Mouse (Mus musculus) CH12.LX (cell line): Measurements from ENCODE around the gene Cryzl1. TPM values are rescaled to one million over a fixed set of nuclear protein-coding genes. Genes with fewer than 3 reads are reported as not detected.

Experiments
- DNase-seq: peaks from one replicate; pipeline ENCODE4 v3.0.0-alpha.2; 2013; ENCODE audit errors: extremely low read depth
- H3K27ac ChIP-seq: 2 replicates; pipeline ENCODE4 v1.5.1; 2012; ENCODE audit warnings: low read depth, mild to moderate bottlenecking, control low read depth, moderate library complexity; ENCODE audit not compliant: insufficient read depth
- H3K27me3 ChIP-seq: replicated peaks from 2 replicates; pipeline ENCODE3; 2012; ENCODE audit warnings: inconsistent platforms
- H3K36me3 ChIP-seq, 2 experiments: replicated peaks in 1 of 2; 2 replicates each; pipeline versions ENCODE3 to v1.6.1; 2012; ENCODE audit warnings: inconsistent platforms in 1 of 2, low read length in 1 of 2, mild to moderate bottlenecking in 1 of 2, mixed read lengths in 1 of 2, moderate library complexity in 1 of 2; ENCODE audit not compliant: control insufficient read depth in 1 of 2, insufficient read depth in 1 of 2
- H3K4me1 ChIP-seq, 2 experiments: 2 replicates each; pipeline ENCODE4 v1.6.1; 2012; ENCODE audit warnings: inconsistent platforms in 1 of 2, moderate library complexity in 1 of 2; ENCODE audit not compliant: insufficient read depth in 2 of 2, control insufficient read depth in 1 of 2
- H3K4me2 ChIP-seq: 2 replicates; pipeline ENCODE4 v1.6.1; 2012; ENCODE audit warnings: low read depth, mild to moderate bottlenecking, control low read depth; ENCODE audit not compliant: poor library complexity, insufficient read depth, severe bottlenecking
- H3K4me3 ChIP-seq, 3 experiments: fragments of 150-350 bp in 1 of 3; sonication (generic) in 1 of 3; replicated peaks in 1 of 3; 2 replicates each; pipeline versions ENCODE3 to v1.5.1; 2011 to 2012; ENCODE audit warnings: low read depth in 2 of 3, low read length in 2 of 3, mild to moderate bottlenecking in 2 of 3, moderate library complexity in 2 of 3, control low read depth in 1 of 3, improper control_type of control experiment in 1 of 3, inconsistent platforms in 1 of 3, mixed read lengths in 1 of 3; ENCODE audit not compliant: poor library complexity in 1 of 3
- H3K79me2 ChIP-seq: replicated peaks from 2 replicates; pipeline ENCODE4 v1.6.1; 2012; ENCODE audit warnings: mild to moderate bottlenecking, moderate library complexity; ENCODE audit not compliant: control insufficient read depth, poor library complexity, insufficient read depth, severe bottlenecking; ENCODE audit errors: extremely low read depth
- H3K9ac ChIP-seq: 2 replicates; pipeline ENCODE4 v1.6.1; 2012; ENCODE audit warnings: low read depth, mild to moderate bottlenecking, control low read depth, moderate library complexity; ENCODE audit not compliant: insufficient read depth
- H3K9me3 ChIP-seq: replicated peaks from 2 replicates; pipeline ENCODE3; 2012; ENCODE audit warnings: low read length, inconsistent platforms, mixed read lengths
- E2F4 ChIP-seq: IDR thresholded peaks from 2 replicates; pipeline ENCODE4 v1.6.1; 2011; ENCODE audit warnings: low read depth, low read length, improper control_type of control experiment; ENCODE audit not compliant: insufficient replicate concordance
- EP300 ChIP-seq: IDR thresholded peaks from 2 replicates; pipeline ENCODE4 v1.6.1; 2011; ENCODE audit warnings: low read length, improper control_type of control experiment
- ETS1 ChIP-seq: conservative IDR thresholded peaks from 2 replicates; pipeline ENCODE4 v1.6.1; 2012; ENCODE audit warnings: low read depth, mild to moderate bottlenecking, inconsistent platforms, low read length, improper control_type of control experiment, moderate library complexity
- GABPA ChIP-seq: IDR thresholded peaks from 2 replicates; pipeline ENCODE4 v1.6.1; 2012; ENCODE audit warnings: low read depth, low read length, improper control_type of control experiment, inconsistent platforms; ENCODE audit not compliant: insufficient replicate concordance
- HCFC1 ChIP-seq: IDR thresholded peaks from 2 replicates; pipeline ENCODE4 v1.6.1; 2012; ENCODE audit warnings: low read depth, mild to moderate bottlenecking, inconsistent platforms, low read length, improper control_type of control experiment
- JUND ChIP-seq: conservative IDR thresholded peaks from 2 replicates; pipeline ENCODE4 v1.6.1; 2011; ENCODE audit warnings: low read depth, low read length, improper control_type of control experiment
- MAX ChIP-seq: IDR thresholded peaks from 2 replicates; pipeline ENCODE4 v1.6.1; 2011; ENCODE audit warnings: low read length, improper control_type of control experiment
- MEF2A ChIP-seq: IDR thresholded peaks from 2 replicates; pipeline ENCODE4 v1.6.1; 2014; ENCODE audit warnings: low read depth, mild to moderate bottlenecking, inconsistent platforms, low read length, improper control_type of control experiment, borderline replicate concordance
- MXI1 ChIP-seq: IDR thresholded peaks from 2 replicates; pipeline ENCODE4 v1.6.1; 2011; ENCODE audit warnings: mild to moderate bottlenecking, low read depth, low read length, improper control_type of control experiment
- MYC ChIP-seq: IDR thresholded peaks from 2 replicates; pipeline ENCODE4 v1.6.1; 2011; ENCODE audit warnings: low read depth, mild to moderate bottlenecking, improper control_type of control experiment, low read length
- NRF1 ChIP-seq: IDR thresholded peaks from 2 replicates; pipeline ENCODE4 v1.6.1; 2014; ENCODE audit warnings: low read depth, mild to moderate bottlenecking, inconsistent platforms, low read length, improper control_type of control experiment, moderate library complexity
- PAX5 ChIP-seq: IDR thresholded peaks from 2 replicates; pipeline ENCODE4 v1.6.1; 2012; ENCODE audit warnings: low read length, inconsistent platforms, mixed read lengths
- POLR2A ChIP-seq: IDR thresholded peaks from 2 replicates; pipeline ENCODE4 v1.6.1; 2011; ENCODE audit warnings: low read depth, mild to moderate bottlenecking, improper control_type of control experiment, low read length
- POLR2AphosphoS2 ChIP-seq: IDR thresholded peaks from 2 replicates; pipeline ENCODE4 v1.6.1; 2011; ENCODE audit warnings: low read depth, low read length, improper control_type of control experiment
- SMC3 ChIP-seq: IDR thresholded peaks from 2 replicates; pipeline ENCODE4 v1.6.1; 2011; ENCODE audit warnings: low read depth, low read length, improper control_type of control experiment
- UBTF ChIP-seq: IDR thresholded peaks from 2 replicates; pipeline ENCODE4 v1.6.1; 2012; ENCODE audit warnings: low read depth, mild to moderate bottlenecking, inconsistent platforms, low read length, improper control_type of control experiment, moderate library complexity
- ZC3H11A ChIP-seq: IDR thresholded peaks from 2 replicates; pipeline ENCODE4 v1.6.1; 2012; ENCODE audit warnings: low read depth, mild to moderate bottlenecking, inconsistent platforms, low read length, improper control_type of control experiment
- ZMIZ1 ChIP-seq: IDR thresholded peaks from 2 replicates; pipeline ENCODE4 v1.6.1; 2012; ENCODE audit warnings: low read depth, mild to moderate bottlenecking, inconsistent platforms, low read length, improper control_type of control experiment
- ZNF384 ChIP-seq: IDR thresholded peaks from 2 replicates; pipeline ENCODE4 v1.6.1; 2012; ENCODE audit warnings: low read depth, low read length, improper control_type of control experiment, inconsistent platforms
- dilution Hi-C: fragments of 300-500 bp; cut with MboI; formaldehyde crosslinking; loops from 2 replicates; pipeline ENCODE4 v1.14.3; 2020; ENCODE audit warnings: low sequenced_read_pairs; ENCODE audit not compliant: extremely low pct_unique_long_range_greater_than_20kb, extremely low pct_ligation_motif_present
- in situ Hi-C: fragments of 300-500 bp; cut with MboI; formaldehyde crosslinking; loops from 3 replicates; pipeline ENCODE4 v1.14.3; 2019; ENCODE audit warnings: low sequenced_read_pairs, low pct_ligation_motif_present, low pct_unique_long_range_greater_than_20kb, mixed read lengths
- polyA plus RNA-seq: library from polyadenylated mRNA; unstranded; fragments of >175 nt; gene quantifications from 2 replicates; pipeline ENCODE4 v1.2.1, GENCODE M21; 2012; ENCODE audit warnings: low read depth; ENCODE audit not compliant: insufficient read length
- total RNA-seq, 2 experiments: library from RNA; depleted of rRNA; stranded (reverse); fragments of 300-350 nt in 1 of 2; fragments of >200 nt in 1 of 2; gene quantifications; 2 replicates each; pipeline ENCODE4 v1.2.3; 2012 to 2014

The Cryzl1 gene
- total and polyA plus RNA-seq, 3 experiments, result 105 to 115 (median 111) TPM

GRCm38 (mm10) chr16:91663795-91664194 lies 65.0 kb downstream of the Cryzl1 start:
- peaks cover 80% of the 10 kb centered on the region for H3K79me2 ChIP-seq
- H3K9me3 ChIP-seq, result no peaks in the 10 kb centered on the region
- TF ChIP-seq EP300 (no peak), POLR2A (no peak), MXI1 (no peak), MAX (no peak), PAX5 (no peak), ZC3H11A (no peak), ZNF384 (no peak), HCFC1 (no peak), MYC (no peak), ZMIZ1 (no peak), ETS1 (no peak), POLR2AphosphoS2 (no peak), E2F4 (no peak), GABPA (no peak), SMC3 (no peak), MEF2A (no peak), JUND (no peak)
- dilution Hi-C loops, result no loop called here
- no peak overlapping the region for H3K9ac ChIP-seq
- no peak overlapping the region for H3K4me2 ChIP-seq
- in situ Hi-C loops, result no loop called here
- H3K27ac ChIP-seq, result no peak overlapping the region
- peaks cover 75 to 97% of the 10 kb centered on the region in 2 experiments for H3K36me3 ChIP-seq
- peaks cover 0 to 16% of the 10 kb centered on the region in 2 experiments; a peak in 2 of 4 replicates for H3K4me1 ChIP-seq
- H3K4me3 ChIP-seq, result no peak overlapping the region
- DNase-seq, result no peak
- H3K27me3 ChIP-seq, result no peaks in the 10 kb centered on the region

DNA sequence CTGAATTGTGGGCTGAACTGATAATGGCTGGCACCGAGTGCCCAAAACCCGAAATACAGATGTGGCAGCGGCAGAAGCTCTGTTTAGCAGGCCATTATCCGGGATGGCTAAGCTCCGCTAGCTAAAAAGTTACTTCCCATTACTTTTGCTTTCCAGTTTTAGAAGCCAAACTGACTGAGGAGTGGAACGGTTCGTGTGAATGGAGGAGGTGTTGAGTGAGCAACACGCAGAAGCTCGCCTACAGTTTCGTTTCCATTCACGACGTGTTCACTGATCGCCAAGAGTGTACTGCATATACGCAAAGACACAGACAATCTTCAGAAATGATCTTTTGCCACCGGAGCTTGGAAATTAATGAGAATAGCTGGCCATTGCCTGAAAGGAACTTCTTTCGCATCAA lies 66.4 kb downstream of the Cryzl1 start:
- in situ Hi-C loops (no loop called here), dilution Hi-C loops (no loop called here)
- Histone ChIP-seq H3K4me2 (no peak overlapping the region), H3K9me3 (no peaks in the 10 kb centered on the region), H3K79me2 (peaks cover 84% of the 10 kb centered on the region), H3K27me3 (no peaks in the 10 kb centered on the region), H3K27ac (no peak overlapping the region), H3K36me3 (peaks cover 81 to 100% of the 10 kb centered on the region in 2 experiments), H3K9ac (no peak overlapping the region), H3K4me1 (peaks cover 0 to 16% of the 10 kb centered on the region in 2 experiments; a peak in 2 of 4 replicates), H3K4me3 (no peak overlapping the region)
- DNase-seq, result no peak
- TF ChIP-seq UBTF (no peak), MYC (no peak), POLR2A (peak; percentile 24; the same call in 1 of the 2 replicates), NRF1 (no peak), E2F4 (no peak)
